Mouse (Mus musculus) heart, adult 2 months (tissue): ENCODE measurements at regions not wholly inside any gene's neighbourhood (a gene's known extent, or its start where the extent isn't known, plus 50 kb on each side); places are given as distances from the start of the nearest gene placed in this dataset.

ENCODE experiments used
- CTCF ChIP-seq: fragments of 200-600 bp; IDR thresholded peaks from 2 replicates; pipeline ENCODE4 v1.8.1; 2022; ENCODE audit warnings: antibody characterized with exemption, mild to moderate bottlenecking, moderate library complexity
- EP300 ChIP-seq: fragments of 200-500 bp; IDR thresholded peaks from 2 replicates; pipeline ENCODE4 v1.6.1; 2011; ENCODE audit warnings: low read depth, low read length, control low read depth; ENCODE audit not compliant: insufficient read depth
- POLR2A ChIP-seq: fragments of 200-500 bp; IDR thresholded peaks from 2 replicates; pipeline ENCODE4 v1.6.1; 2011; ENCODE audit warnings: mild to moderate bottlenecking, low read depth, low read length, control low read depth; ENCODE audit not compliant: insufficient read depth

GRCm38 (mm10) chr14:46625760-46626159, 134.6 kb upstream of the Cdkn3 start:
- TF ChIP-seq CTCF (no peak), POLR2A (no peak), EP300 (no peak)
